Mouse (Mus musculus) cerebellum, adult 2 months (tissue): ENCODE data around the gene P2ry6. TPM values are rescaled to one million over a fixed set of nuclear protein-coding genes. Genes with fewer than 3 reads are reported as not detected.

Source experiments
- DNase-seq, 2 experiments: peaks; one replicate each; pipeline ENCODE4 v3.0.0; 2021
- H3K27ac ChIP-seq: fragments of 200-500 bp; 2 replicates; pipeline ENCODE4 v1.5.1; 2012; ENCODE audit warnings: low read length, control low read depth, inconsistent platforms; ENCODE audit not compliant: insufficient read depth
- H3K27me3 ChIP-seq: fragments of 200-500 bp; 2 replicates; pipeline ENCODE4 v1.6.1; 2012; ENCODE audit warnings: inconsistent platforms, mild to moderate bottlenecking, low read length, moderate library complexity; ENCODE audit not compliant: control insufficient read depth, insufficient read depth
- H3K4me1 ChIP-seq: fragments of 200-500 bp; 2 replicates; pipeline ENCODE4 v1.6.1; 2011; ENCODE audit warnings: low read length; ENCODE audit not compliant: control insufficient read depth, insufficient read depth
- H3K4me3 ChIP-seq: fragments of 200-500 bp; replicated peaks from 2 replicates; pipeline ENCODE3; 2011; ENCODE audit warnings: mild to moderate bottlenecking, low read depth, low read length, control low read depth; ENCODE audit not compliant: insufficient read depth
- CTCF ChIP-seq: fragments of 200-500 bp; IDR thresholded peaks from 2 replicates; pipeline ENCODE4 v1.5.1; 2011; ENCODE audit warnings: low read depth, mild to moderate bottlenecking, control low read depth, low read length, moderate library complexity, borderline replicate concordance; ENCODE audit not compliant: insufficient read depth
- POLR2A ChIP-seq: fragments of 200-500 bp; IDR thresholded peaks from 2 replicates; pipeline ENCODE4 v1.6.1; 2011; ENCODE audit warnings: low read length, control low read depth, borderline replicate concordance; ENCODE audit not compliant: insufficient read depth
- WGBS: fragments of 180-500 bp; shearing (Covaris S2); methylation state at CpG from one replicate; pipeline ENCODE4 v1.1.7; 2018; 5-methylcytosine and 5-hydroxymethylcytosine counted together
- polyA plus RNA-seq: library from polyadenylated mRNA; depleted of rRNA; stranded (reverse); fragments of >200 nt; gene quantifications from 2 replicates; pipeline ENCODE4 v1.2.3, GENCODE M21; 2012

The P2ry6 gene
- polyA plus RNA-seq, 1 experiment = 1.1 TPM

DNA sequence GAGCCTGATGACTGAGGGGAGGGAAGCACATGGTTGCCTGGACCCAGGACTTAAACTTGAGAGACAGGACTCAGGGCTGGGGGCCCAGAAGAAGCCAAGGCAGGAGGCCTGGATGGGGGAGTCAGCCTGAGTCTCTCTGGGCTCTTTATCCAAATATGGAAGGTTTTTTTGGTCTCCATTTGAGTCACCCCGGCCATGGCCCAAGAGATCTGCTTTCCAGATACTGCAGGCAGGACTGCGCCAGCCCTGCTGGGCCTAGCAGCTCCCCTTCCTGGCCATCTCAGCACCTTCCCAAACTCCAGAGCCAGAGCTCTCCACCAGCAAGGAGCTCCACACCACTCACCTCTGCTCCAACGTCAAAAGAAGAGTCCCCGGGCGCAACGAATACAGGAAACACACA lies 57.9 kb downstream of the P2ry6 start:
- no peak overlapping the region for H3K4me3 ChIP-seq
- WGBS = 91% methylated on average over 6 of the region's 6 CpGs
- no peak for TF ChIP-seq CTCF
- no peak for TF ChIP-seq POLR2A

DNA sequence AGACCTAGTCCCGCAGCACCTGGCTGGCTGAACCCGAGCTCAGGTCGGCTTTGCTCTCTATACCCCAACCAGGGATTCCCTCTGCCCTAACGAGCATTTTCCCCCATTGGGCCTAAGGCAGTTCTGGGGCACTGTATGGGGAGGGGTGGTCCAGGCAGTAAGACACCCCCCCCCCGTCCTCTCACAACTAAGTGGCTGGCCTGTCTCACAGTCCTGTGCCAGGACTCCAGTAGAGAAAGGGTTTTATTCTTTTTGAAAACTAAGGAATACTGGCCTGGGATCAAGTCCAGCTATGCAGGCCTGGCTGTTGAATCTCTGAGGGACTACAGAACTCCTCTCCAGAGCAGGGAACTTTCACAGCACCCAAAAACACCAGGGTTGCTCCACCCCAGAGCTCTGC lies 59.2 kb downstream of the P2ry6 start:
- WGBS = 64% methylated on average over 5 of the region's 5 CpGs

More for the DNA sequence above, 57.9 kb downstream of the P2ry6 start:
- Histone ChIP-seq H3K4me1 (no peaks in the 10 kb centered on the region), H3K27ac (no peak overlapping the region), H3K27me3 (no peaks in the 10 kb centered on the region)
- DNase-seq = no peak

DNA sequence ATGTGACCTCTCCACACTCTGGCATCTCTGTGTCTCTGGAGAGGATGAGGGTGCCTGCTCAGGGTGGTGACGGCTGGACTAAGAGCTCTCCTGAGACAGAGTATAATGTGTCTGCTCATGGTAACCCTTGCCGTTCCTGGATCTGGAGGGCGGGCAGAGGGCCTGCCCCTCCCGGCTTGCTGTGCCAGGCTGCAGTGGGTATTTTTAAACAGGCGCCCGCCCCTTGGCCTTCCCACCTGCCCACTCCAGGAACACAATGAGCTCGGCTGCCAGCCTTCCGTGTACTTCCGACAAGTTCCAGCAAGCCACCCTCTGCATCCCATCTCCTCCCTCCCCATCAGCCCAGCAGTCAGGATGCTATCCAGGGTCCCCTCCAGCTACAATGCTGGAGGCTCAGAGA lies 62.7 kb downstream of the P2ry6 start:
- TF ChIP-seq CTCF = no peak
- no peak for TF ChIP-seq POLR2A
- Histone ChIP-seq H3K4me1 (no peaks in the 10 kb centered on the region), H3K4me3 (no peak overlapping the region), H3K27me3 (no peaks in the 10 kb centered on the region), H3K27ac (no peak overlapping the region)
- 36% methylated on average over 9 of the region's 9 CpGs for WGBS
- DNase-seq = no peak

More for the DNA sequence above, 59.2 kb downstream of the P2ry6 start:
- Histone ChIP-seq H3K4me3 (no peak overlapping the region), H3K4me1 (no peaks in the 10 kb centered on the region), H3K27me3 (no peaks in the 10 kb centered on the region), H3K27ac (no peak overlapping the region)
- TF ChIP-seq POLR2A (no peak), CTCF (no peak)
- DNase-seq = no peak

DNA sequence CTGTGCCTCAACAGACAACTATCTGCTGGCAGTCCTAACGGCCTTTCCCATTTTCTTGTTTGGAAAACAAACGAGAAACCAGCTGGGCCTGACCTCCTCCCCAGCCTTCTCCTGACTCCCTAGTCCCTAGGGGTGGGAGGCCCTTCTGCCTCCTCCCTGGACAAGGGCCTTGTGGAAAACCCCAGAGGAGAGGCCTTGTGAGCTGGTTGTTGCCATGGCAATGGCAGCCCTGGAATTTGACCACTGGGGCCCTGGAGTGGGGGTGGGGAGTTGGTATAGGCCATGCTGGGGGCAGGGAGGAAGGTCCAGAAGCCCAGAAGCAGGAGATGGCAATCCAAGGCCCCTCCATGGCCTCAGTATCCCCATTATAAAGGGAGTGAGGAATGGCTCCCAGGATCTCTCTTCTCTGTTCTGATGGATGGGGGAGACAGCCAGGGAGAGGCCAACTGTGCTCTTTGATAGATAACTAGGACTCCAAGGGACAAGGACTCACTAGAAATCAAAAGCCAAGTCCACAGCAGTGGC lies 63.1 kb downstream of the P2ry6 start:
- no peak overlapping the region for H3K27ac ChIP-seq
- WGBS = 63% methylated on average over 2 of the region's 2 CpGs

DNA sequence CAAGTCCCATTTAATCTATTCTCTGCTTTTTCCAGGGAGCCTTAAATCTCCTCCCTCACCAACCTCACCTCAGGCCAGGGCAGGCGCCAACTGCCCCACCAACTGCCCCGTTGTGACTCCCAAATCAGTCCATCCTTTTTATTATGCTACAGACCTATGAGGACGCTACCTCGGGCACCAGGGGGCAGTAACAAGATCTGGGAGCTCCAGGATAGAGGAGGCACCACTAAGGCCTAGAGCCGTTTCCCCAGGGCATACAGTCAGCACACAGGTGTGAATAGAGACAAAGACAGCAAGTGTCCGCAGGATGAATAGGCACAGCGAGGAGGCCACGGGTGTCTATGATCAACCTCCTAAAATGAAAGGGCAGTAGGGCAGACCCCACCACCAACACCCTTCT lies 65.9 kb downstream of the P2ry6 start:
- no peaks in the 10 kb centered on the region for H3K4me1 ChIP-seq
- H3K27ac ChIP-seq = no peak overlapping the region
- H3K27me3 ChIP-seq = no peaks in the 10 kb centered on the region
- TF ChIP-seq POLR2A = no peak
- TF ChIP-seq CTCF = no peak
- no peak for DNase-seq
- whole genome bisulfite sequencing = 70% methylated on average over 8 of the region's 8 CpGs
- H3K4me3 ChIP-seq = no peak overlapping the region

More for the DNA sequence above, 63.1 kb downstream of the P2ry6 start:
- TF ChIP-seq CTCF = no peak
- TF ChIP-seq POLR2A = no peak
- no peaks in the 10 kb centered on the region for H3K4me1 ChIP-seq
- DNase-seq = no peak
- H3K4me3 ChIP-seq = no peak overlapping the region
- H3K27me3 ChIP-seq = no peaks in the 10 kb centered on the region

- Histone ChIP-seq H3K4me1 (no peaks in the 10 kb centered on the region), H3K4me3 (no peak overlapping the region), H3K27ac (no peak overlapping the region), H3K27me3 (no peaks in the 10 kb centered on the region)
- 73% methylated on average over 8 of the region's 8 CpGs for WGBS
- DNase-seq = no peak
- TF ChIP-seq POLR2A = no peak
- no peak for TF ChIP-seq CTCF
These were observed 66.4 kb downstream of the P2ry6 start for GRCm38 (mm10) chr7:100908061-100908460.

DNA sequence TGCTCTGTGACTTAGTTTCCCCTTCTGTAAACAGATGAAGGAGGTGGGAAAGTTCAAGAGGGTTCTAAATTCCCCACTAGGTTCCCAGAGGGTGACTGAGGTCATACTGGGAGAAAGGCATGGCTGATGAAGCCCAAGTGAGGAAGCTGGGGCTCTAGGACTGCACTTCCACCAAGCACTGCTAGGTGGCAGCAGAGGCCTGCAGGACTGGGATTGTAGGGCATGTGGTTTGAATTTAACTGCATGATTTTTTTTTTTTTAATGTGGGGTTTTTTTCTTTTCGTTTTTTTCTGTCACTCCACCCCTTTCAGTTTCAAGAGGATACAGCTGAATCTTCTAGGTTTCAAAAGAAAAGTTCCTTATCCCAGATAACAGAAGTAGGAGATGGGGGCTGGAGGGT lies 67.2 kb downstream of the P2ry6 start:
- no peaks in the 10 kb centered on the region for H3K27me3 ChIP-seq
- WGBS = 0% methylated on average over 1 of the region's 1 CpGs
- no peak overlapping the region for H3K27ac ChIP-seq
- DNase-seq = peak; percentile 60 to 79
- H3K4me3 ChIP-seq = no peak overlapping the region
- TF ChIP-seq POLR2A (no peak), CTCF (peak; percentile 97)
- H3K4me1 ChIP-seq = no peaks in the 10 kb centered on the region

GRCm38 (mm10) chr7:100906029-100906789 lies 68.2 kb downstream of the P2ry6 start:
- no peak for DNase-seq
- H3K4me3 ChIP-seq = no peak overlapping the region
- H3K27me3 ChIP-seq = no peaks in the 10 kb centered on the region
- 49% methylated on average over 10 of the region's 10 CpGs for WGBS
- H3K4me1 ChIP-seq = no peaks in the 10 kb centered on the region
- H3K27ac ChIP-seq = no peak overlapping the region
- no peak for TF ChIP-seq POLR2A
- TF ChIP-seq CTCF = no peak
